Mouse (Mus musculus) layer of hippocampus, postnatal 25 days (tissue): ENCODE measurements around the gene Farsb. TPM values are rescaled to one million over a fixed set of nuclear protein-coding genes. Genes with fewer than 3 reads are reported as not detected.
"Not testable (repeated sequence)": the region's sequence is repeated elsewhere in the genome, so short reads cannot be mapped to it uniquely, and the experiment has no call there.

Source experiments
- DNase-seq, 2 experiments: peaks; one replicate each; pipeline ENCODE4 v3.0.0; 2022; ENCODE audit warnings: mixed read lengths in 2 of 2, low spot score in 1 of 2; ENCODE audit errors: extremely low spot score in 1 of 2
- total RNA-seq, 2 experiments: library from RNA; stranded (reverse); gene quantifications; 2 replicates each; pipeline ENCODE4 v1.2.3; 2021

Gene Farsb
- total RNA-seq: 10 to 100 TPM; 65.8 to 71.0 TPM

- DNase-seq: peak; percentile 82 to 85
Measured at GRCm38 (mm10) chr1:78488752-78489492, at the start of gene Farsb. Gene Farsb (minus strand): TSS chr1:78488897.

GRCm38 (mm10) chr1:78538396-78538795 is 49.7 kb upstream of the Farsb start:
- no peak for DNase-seq

GRCm38 (mm10) chr1:78537494-78538010 is 48.9 kb upstream of the Farsb start:
- DNase-seq: peak; percentile 51 to 52

GRCm38 (mm10) chr1:78536310-78537164 is 47.8 kb upstream of the Farsb start:
- DNase-seq: peak; percentile 63 to 94

GRCm38 (mm10) chr1:78534428-78535150 is 45.9 kb upstream of the Farsb start:
- DNase-seq: no peak

- no peak for DNase-seq
Measured at GRCm38 (mm10) chr1:78532184-78532800, 43.6 kb upstream of the Farsb start.

GRCm38 (mm10) chr1:78530500-78531215 is 42.0 kb upstream of the Farsb start:
- DNase-seq: peak in 1 of 2 experiments; percentile 16

- DNase-seq: no peak
Measured at GRCm38 (mm10) chr1:78529011-78529410, 40.3 kb upstream of the Farsb start.

GRCm38 (mm10) chr1:78528356-78528755 is 39.7 kb upstream of the Farsb start:
- no peak for DNase-seq

- peak; percentile 56 to 86 for DNase-seq
Measured at GRCm38 (mm10) chr1:78525189-78525886, 36.6 kb upstream of the Farsb start.

- DNase-seq: no peak
Measured at GRCm38 (mm10) chr1:78518907-78519306, 30.2 kb upstream of the Farsb start.

- DNase-seq: no peak
Measured at GRCm38 (mm10) chr1:78512756-78513155, 24.1 kb upstream of the Farsb start.

GRCm38 (mm10) chr1:78511621-78512160 is 23.0 kb upstream of the Farsb start, which contains the start of gene BC035947:
Gene BC035947 (minus strand): TSS chr1:78512158.
- DNase-seq: no peak

GRCm38 (mm10) chr1:78510862-78511261 is 22.2 kb upstream of the Farsb start, which contains the start of gene Mogat1:
Gene Mogat1 (plus strand): TSS chr1:78510991.
- DNase-seq: no peak

- no peak for DNase-seq
Measured at GRCm38 (mm10) chr1:78507137-78507536, 18.4 kb upstream of the Farsb start.

GRCm38 (mm10) chr1:78502527-78502926 is 13.8 kb upstream of the Farsb start:
- no peak for DNase-seq

- not testable (repeated sequence) for DNase-seq
Measured at GRCm38 (mm10) chr1:78501856-78502255, 13.2 kb upstream of the Farsb start.

GRCm38 (mm10) chr1:78501036-78501435 is 12.3 kb upstream of the Farsb start:
- DNase-seq: no peak
